Mouse (Mus musculus): ENCODE results near the gene Gm26992. TPM values are rescaled to one million over a fixed set of nuclear protein-coding genes. Genes with fewer than 3 reads are reported as not detected.
"Not testable (repeated sequence)": the region's sequence is repeated elsewhere in the genome, so short reads cannot be mapped to it uniquely, and the experiment has no call there.

Gm26992 gene
- polyA plus RNA-seq, 1 experiment from 2014 or later: not detected

- H3K36me3 ChIP-seq (replicated peaks); ATAC-seq (ENCODE audit: low FRiP score); H3K4me1 ChIP-seq; H3K9me3 ChIP-seq; H3K4me3 ChIP-seq (replicated peaks); H3K27ac ChIP-seq; H3K9ac ChIP-seq: not testable (repeated sequence)
- peaks cover 51% of the 10 kb centered on the region for H3K27me3 ChIP-seq
- WGBS: 64% methylated on average over 12 of the region's 13 CpGs
- peak overlapping the region; percentile 62 for H3K4me2 ChIP-seq
Observed at GRCm38 (mm10) chrX:103448429-103448828, 26.6 kb downstream of the Gm26992 start.

- H3K9ac ChIP-seq; H3K4me2 ChIP-seq; H3K9me3 ChIP-seq; H3K4me3 ChIP-seq (replicated peaks); ATAC-seq (ENCODE audit: low FRiP score); H3K27ac ChIP-seq; H3K36me3 ChIP-seq (replicated peaks); H3K4me1 ChIP-seq: not testable (repeated sequence)
- peaks cover 50% of the 10 kb centered on the region for H3K27me3 ChIP-seq
- 78% methylated on average over 23 of the region's 27 CpGs for WGBS
Observed at GRCm38 (mm10) chrX:103448943-103449722, 27.3 kb downstream of the Gm26992 start.

GRCm38 (mm10) chrX:103452815-103453214 is 31.0 kb downstream of the Gm26992 start:
- Histone ChIP-seq H3K9ac (no peak overlapping the region), H3K27me3 (peaks cover 25% of the 10 kb centered on the region), H3K9me3 (no peaks in the 10 kb centered on the region), H3K4me1 (no peaks in the 10 kb centered on the region; the same call in 1 of the 2 replicates), H3K36me3 (replicated peaks) (no peaks in the 10 kb centered on the region), H3K4me2 (no peak overlapping the region), H3K27ac (no peak overlapping the region), H3K4me3 (replicated peaks) (no peak overlapping the region)
- WGBS: 87% methylated on average over 6 of the region's 6 CpGs
- ATAC-seq (ENCODE audit: low FRiP score): no peak

- no peak for ATAC-seq (ENCODE audit: low FRiP score)
- Histone ChIP-seq H3K4me3 (replicated peaks) (no peak overlapping the region), H3K27me3 (no peaks in the 10 kb centered on the region), H3K9me3 (no peaks in the 10 kb centered on the region), H3K36me3 (replicated peaks) (no peaks in the 10 kb centered on the region), H3K4me2 (no peak overlapping the region), H3K27ac (no peak overlapping the region), H3K9ac (no peak overlapping the region), H3K4me1 (no peaks in the 10 kb centered on the region)
- 62% methylated on average over 5 of the region's 5 CpGs for WGBS
Observed at GRCm38 (mm10) chrX:103460056-103460455, 38.2 kb downstream of the Gm26992 start.

GRCm38 (mm10) chrX:103468998-103469397 is 47.2 kb downstream of the Gm26992 start:
- WGBS: 63% methylated on average over 2 of the region's 2 CpGs
- Histone ChIP-seq H3K9ac (no peak overlapping the region), H3K36me3 (replicated peaks) (0 out of 2 replicates have a peak, but pooled peaks cover 3% of the 10 kb centered on the region), H3K9me3 (no peaks in the 10 kb centered on the region), H3K27me3 (no peaks in the 10 kb centered on the region), H3K4me3 (replicated peaks) (no peak overlapping the region), H3K27ac (no peak overlapping the region), H3K4me1 (no peaks in the 10 kb centered on the region), H3K4me2 (no peak overlapping the region)
- ATAC-seq (ENCODE audit: low FRiP score): no peak

- no peaks in the 10 kb centered on the region for H3K27me3 ChIP-seq
- no peak overlapping the region for H3K9ac ChIP-seq
- WGBS: 76% methylated on average over 3 of the region's 3 CpGs
Observed at GRCm38 (mm10) chrX:103472346-103472745, 50.5 kb downstream of the Gm26992 start.

GRCm38 (mm10) chrX:103477507-103477906 is 55.7 kb downstream of the Gm26992 start:
- no peaks in the 10 kb centered on the region for H3K9me3 ChIP-seq
- no peaks in the 10 kb centered on the region for H3K4me1 ChIP-seq
- no peak overlapping the region for H3K4me3 ChIP-seq (replicated peaks)
- no peak overlapping the region for H3K27ac ChIP-seq
- H3K27me3 ChIP-seq: no peaks in the 10 kb centered on the region
- ATAC-seq (ENCODE audit: low FRiP score): peak; percentile 61; the same call in 1 of the 2 replicates
- no peaks in the 10 kb centered on the region for H3K36me3 ChIP-seq (replicated peaks)
- no peak overlapping the region for H3K4me2 ChIP-seq
- no peak overlapping the region for H3K9ac ChIP-seq
- whole genome bisulfite sequencing: 12% methylated on average over 3 of the region's 3 CpGs

More at GRCm38 (mm10) chrX:103472346-103472745, 50.5 kb downstream of the Gm26992 start:
- Histone ChIP-seq H3K4me3 (replicated peaks) (no peak overlapping the region), H3K36me3 (replicated peaks) (0 out of 2 replicates have a peak, but pooled peaks cover 3% of the 10 kb centered on the region), H3K4me1 (no peaks in the 10 kb centered on the region), H3K27ac (no peak overlapping the region), H3K4me2 (no peak overlapping the region), H3K9me3 (no peaks in the 10 kb centered on the region)
- no peak for ATAC-seq (ENCODE audit: low FRiP score)

GRCm38 (mm10) chrX:103481243-103482096 is 59.7 kb downstream of the Gm26992 start:
- 72% methylated on average over 32 of the region's 32 CpGs for WGBS

GRCm38 (mm10) chrX:103482097-103482451 is 60.3 kb downstream of the Gm26992 start:
- no peak for ATAC-seq (ENCODE audit: low FRiP score)
- WGBS: 74% methylated on average over 24 of the region's 24 CpGs
- Histone ChIP-seq H3K9me3 (no peaks in the 10 kb centered on the region), H3K4me2 (no peak overlapping the region; the same call in 1 of the 2 replicates), H3K27ac (peak overlapping the region; percentile 81), H3K27me3 (no peaks in the 10 kb centered on the region), H3K4me1 (no peaks in the 10 kb centered on the region), H3K9ac (peak overlapping the region; percentile 50), H3K4me3 (replicated peaks) (peak overlapping the region; percentile 43), H3K36me3 (replicated peaks) (no peaks in the 10 kb centered on the region)

More at GRCm38 (mm10) chrX:103481243-103482096, 59.7 kb downstream of the Gm26992 start:
- Histone ChIP-seq H3K9me3 (no peaks in the 10 kb centered on the region), H3K9ac (peak overlapping the region; percentile 50), H3K4me1 (no peaks in the 10 kb centered on the region), H3K4me3 (replicated peaks) (peak overlapping the region; percentile 43), H3K4me2 (peak overlapping the region; percentile 30), H3K27me3 (no peaks in the 10 kb centered on the region), H3K27ac (peak overlapping the region; percentile 81), H3K36me3 (replicated peaks) (no peaks in the 10 kb centered on the region)
- peak; percentile 84 for ATAC-seq (ENCODE audit: low FRiP score)

GRCm38 (mm10) chrX:103483047-103483446 is 61.2 kb downstream of the Gm26992 start:
- no peaks in the 10 kb centered on the region for H3K27me3 ChIP-seq
- H3K27ac ChIP-seq: no peak overlapping the region
- no peak for ATAC-seq (ENCODE audit: low FRiP score)
- 67% methylated on average over 17 of the region's 17 CpGs for WGBS
- peak overlapping the region; percentile 36; the same call in 1 of the 2 replicates for H3K4me2 ChIP-seq
- no peaks in the 10 kb centered on the region for H3K36me3 ChIP-seq (replicated peaks)
- no peaks in the 10 kb centered on the region for H3K4me1 ChIP-seq
- peak overlapping the region; percentile 43 for H3K4me3 ChIP-seq (replicated peaks)
- H3K9me3 ChIP-seq: no peaks in the 10 kb centered on the region
- H3K9ac ChIP-seq: no peak overlapping the region

- 29% methylated on average over 2 of the region's 2 CpGs for WGBS
- H3K9me3 ChIP-seq: no peaks in the 10 kb centered on the region
- H3K27me3 ChIP-seq: no peaks in the 10 kb centered on the region
- no peak overlapping the region for H3K9ac ChIP-seq
- peak overlapping the region; percentile 36; the same call in 1 of the 2 replicates for H3K4me2 ChIP-seq
- H3K4me1 ChIP-seq: no peaks in the 10 kb centered on the region
- H3K27ac ChIP-seq: no peak overlapping the region
- no peak for ATAC-seq (ENCODE audit: low FRiP score)
- no peaks in the 10 kb centered on the region for H3K36me3 ChIP-seq (replicated peaks)
- no peak overlapping the region for H3K4me3 ChIP-seq (replicated peaks)
Observed at GRCm38 (mm10) chrX:103484050-103484449, 62.2 kb downstream of the Gm26992 start.

- peaks cover 19% of the 10 kb centered on the region for H3K4me1 ChIP-seq
- no peaks in the 10 kb centered on the region for H3K36me3 ChIP-seq (replicated peaks)
- no peak overlapping the region for H3K4me2 ChIP-seq
- no peaks in the 10 kb centered on the region for H3K27me3 ChIP-seq
- no peaks in the 10 kb centered on the region for H3K9me3 ChIP-seq
- ATAC-seq (ENCODE audit: low FRiP score): no peak
- no peak overlapping the region for H3K9ac ChIP-seq
- H3K4me3 ChIP-seq (replicated peaks): no peak overlapping the region
- 68% methylated on average over 2 of the region's 2 CpGs for WGBS
- no peak overlapping the region for H3K27ac ChIP-seq
Observed at GRCm38 (mm10) chrX:103490853-103491252, 69.0 kb downstream of the Gm26992 start.

Measured in forebrain, embryonic 12.5 days (tissue).